Mouse (Mus musculus): ENCODE data around the gene Rgma.

Rgma gene

GRCm38 (mm10) chr7:73400051-73400916 is 25.0 kb downstream of the Rgma start:
- no peak for DNase-seq (ENCODE audit: low read depth)

GRCm38 (mm10) chr7:73402106-73402505 is 26.8 kb downstream of the Rgma start:
- DNase-seq (ENCODE audit: low read depth) = no peak

- DNase-seq (ENCODE audit: low read depth) = no peak
These were observed 27.4 kb downstream of the Rgma start for GRCm38 (mm10) chr7:73402671-73403070.

GRCm38 (mm10) chr7:73403538-73403937 is 28.2 kb downstream of the Rgma start:
- no peak for DNase-seq (ENCODE audit: low read depth)

- DNase-seq (ENCODE audit: low read depth) = no peak
These were observed 30.2 kb downstream of the Rgma start for GRCm38 (mm10) chr7:73405550-73405949.

GRCm38 (mm10) chr7:73411523-73411922 is 36.2 kb downstream of the Rgma start:
- DNase-seq (ENCODE audit: low read depth) = no peak

GRCm38 (mm10) chr7:73411986-73412385 is 36.7 kb downstream of the Rgma start:
- no peak for DNase-seq (ENCODE audit: low read depth)

GRCm38 (mm10) chr7:73412419-73412818 is 37.1 kb downstream of the Rgma start:
- no peak for DNase-seq (ENCODE audit: low read depth)

- no peak for DNase-seq (ENCODE audit: low read depth)
These were observed 38.9 kb downstream of the Rgma start for GRCm38 (mm10) chr7:73414192-73414591.

- no peak for DNase-seq (ENCODE audit: low read depth)
These were observed 44.1 kb downstream of the Rgma start for GRCm38 (mm10) chr7:73419375-73419774.

- no peak for DNase-seq (ENCODE audit: low read depth)
These were observed 45.5 kb downstream of the Rgma start for GRCm38 (mm10) chr7:73420827-73421226.

- DNase-seq (ENCODE audit: low read depth) = no peak
These were observed 46.1 kb downstream of the Rgma start for GRCm38 (mm10) chr7:73421278-73422015.

GRCm38 (mm10) chr7:73422223-73423113 is 47.2 kb downstream of the Rgma start:
- DNase-seq (ENCODE audit: low read depth) = peak; percentile 46

GRCm38 (mm10) chr7:73423236-73423635 is 47.9 kb downstream of the Rgma start:
- no peak for DNase-seq (ENCODE audit: low read depth)

GRCm38 (mm10) chr7:73424243-73424642 is 48.9 kb downstream of the Rgma start:
- no peak for DNase-seq (ENCODE audit: low read depth)

GRCm38 (mm10) chr7:73424705-73425104 is 49.4 kb downstream of the Rgma start:
- no peak for DNase-seq (ENCODE audit: low read depth)

GRCm38 (mm10) chr7:73425451-73425850 is 50.1 kb downstream of the Rgma start:
- DNase-seq (ENCODE audit: low read depth) = no peak

- DNase-seq (ENCODE audit: low read depth) = no peak
These were observed 50.9 kb downstream of the Rgma start for GRCm38 (mm10) chr7:73426235-73426634.

GRCm38 (mm10) chr7:73426752-73427386 is 51.6 kb downstream of the Rgma start:
- DNase-seq (ENCODE audit: low read depth) = no peak

- no peak for DNase-seq (ENCODE audit: low read depth)
These were observed 52.5 kb downstream of the Rgma start for GRCm38 (mm10) chr7:73427794-73428193.

GRCm38 (mm10) chr7:73428525-73428924 is 53.2 kb downstream of the Rgma start:
- no peak for DNase-seq (ENCODE audit: low read depth)
